Mouse (Mus musculus) kidney, postnatal 10 days (tissue): ENCODE results near the gene Zfp456.
"Not testable (repeated sequence)": the region's sequence is repeated elsewhere in the genome, so short reads cannot be mapped to it uniquely, and the experiment has no call there.

ENCODE experiments used
- DNase-seq: peaks from one replicate; pipeline ENCODE4 v3.0.0; 2021; ENCODE audit warnings: mixed read lengths

Gene Zfp456

DNA sequence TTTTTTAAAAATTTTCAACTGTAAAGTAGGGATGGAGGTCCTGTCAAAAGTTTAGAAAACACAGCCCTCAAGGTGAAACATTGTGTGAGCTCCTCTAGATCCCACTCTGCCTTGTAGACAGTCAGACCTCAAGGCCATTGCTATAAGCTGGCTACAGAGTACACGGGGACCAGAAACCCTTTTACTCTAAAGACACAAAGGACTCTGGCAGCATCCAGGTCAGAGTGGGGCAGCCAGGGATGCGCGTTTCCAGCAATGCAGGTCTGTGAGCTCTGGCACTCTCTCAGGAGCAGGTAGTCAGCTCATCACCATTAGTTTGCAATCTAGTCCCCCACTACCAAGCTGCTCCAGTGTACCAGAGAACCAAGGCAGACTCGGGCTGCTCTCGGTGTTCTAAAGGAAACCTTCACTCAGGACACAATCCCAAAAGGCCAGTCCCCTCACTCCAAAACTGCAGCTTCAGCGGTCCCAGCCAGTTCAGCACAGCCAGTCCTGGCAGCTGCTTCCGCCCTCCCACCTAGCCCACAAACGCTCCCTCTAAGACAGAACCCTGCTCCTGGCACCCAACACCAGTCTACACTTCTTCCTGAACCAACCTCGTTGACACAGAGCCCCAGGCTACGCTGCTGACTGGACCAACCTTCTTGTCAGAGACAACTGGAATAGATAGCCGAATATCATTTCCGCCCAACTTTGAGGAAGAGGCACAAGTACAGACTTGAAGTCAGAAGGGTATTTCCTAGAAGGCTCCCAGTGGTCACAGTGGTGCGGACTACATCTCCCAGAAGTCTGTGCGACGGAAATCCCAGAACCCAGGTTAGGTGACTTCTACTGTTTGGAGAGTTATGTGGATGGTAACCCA is at the start of gene Zfp456, which contains the start of gene Gm28041:
Gene Zfp456 (minus strand): TSS at position 761 of the 862 bp plus-strand sequence.
Gene Gm28041 (minus strand): TSS at position 684 of the 862 bp plus-strand sequence.
- DNase-seq: peak; percentile 81

DNA sequence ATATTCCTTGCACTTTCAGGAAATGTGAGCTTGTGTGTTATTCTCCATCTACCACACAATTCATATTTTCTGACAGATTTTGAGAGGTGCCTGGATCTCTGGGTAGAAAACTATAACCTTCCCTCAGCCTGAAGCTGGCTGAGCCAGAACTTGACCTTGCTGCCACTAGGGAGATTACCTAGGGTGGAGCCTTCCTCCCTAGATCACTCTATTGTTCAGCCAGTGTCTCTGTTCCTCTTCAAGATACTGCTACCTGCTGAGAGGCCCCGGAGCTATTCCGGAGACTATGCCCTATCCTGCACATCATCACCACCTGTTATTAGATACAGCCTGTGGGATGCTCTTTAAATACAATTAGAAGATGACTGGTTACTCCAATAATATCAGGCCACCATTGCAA is 46.9 kb upstream of the Zfp456 start:
- DNase-seq: not testable (repeated sequence)

DNA sequence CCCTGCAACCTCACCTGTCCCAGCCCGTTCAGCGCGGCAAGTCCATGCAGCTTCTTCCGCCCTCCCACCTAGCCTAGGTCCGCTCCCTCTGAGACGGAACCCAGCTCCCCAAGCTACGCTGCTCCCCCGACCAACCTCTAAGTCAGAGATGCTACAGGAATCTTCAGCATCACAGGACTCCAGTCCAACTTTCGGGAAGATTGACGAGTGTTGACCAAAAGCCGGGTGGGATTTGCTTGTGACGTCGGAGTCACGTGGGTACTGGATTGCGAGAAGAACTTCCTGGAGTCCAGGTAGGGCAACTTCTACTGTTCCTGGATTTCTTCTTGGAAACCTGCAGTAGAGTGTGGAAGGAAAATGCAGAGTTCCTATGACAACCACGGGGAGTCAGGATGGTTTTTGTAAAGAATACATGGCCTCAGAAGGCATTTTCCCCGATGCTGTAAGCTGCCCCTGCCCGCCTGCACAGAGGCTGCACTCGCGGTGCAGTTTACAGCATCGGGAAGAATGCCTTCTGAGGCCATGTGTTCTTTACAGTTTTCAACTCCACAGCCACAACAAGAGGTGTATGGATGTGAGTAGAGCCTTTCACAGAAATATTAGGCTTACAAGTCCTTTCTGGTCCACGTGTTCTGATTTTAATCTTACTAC is 45.7 kb upstream of the Zfp456 start, which contains the start of gene Zfp459:
Gene Zfp459 (minus strand): TSS at position 212 of the 651 bp plus-strand sequence.
- peak; percentile 66 for DNase-seq

DNA sequence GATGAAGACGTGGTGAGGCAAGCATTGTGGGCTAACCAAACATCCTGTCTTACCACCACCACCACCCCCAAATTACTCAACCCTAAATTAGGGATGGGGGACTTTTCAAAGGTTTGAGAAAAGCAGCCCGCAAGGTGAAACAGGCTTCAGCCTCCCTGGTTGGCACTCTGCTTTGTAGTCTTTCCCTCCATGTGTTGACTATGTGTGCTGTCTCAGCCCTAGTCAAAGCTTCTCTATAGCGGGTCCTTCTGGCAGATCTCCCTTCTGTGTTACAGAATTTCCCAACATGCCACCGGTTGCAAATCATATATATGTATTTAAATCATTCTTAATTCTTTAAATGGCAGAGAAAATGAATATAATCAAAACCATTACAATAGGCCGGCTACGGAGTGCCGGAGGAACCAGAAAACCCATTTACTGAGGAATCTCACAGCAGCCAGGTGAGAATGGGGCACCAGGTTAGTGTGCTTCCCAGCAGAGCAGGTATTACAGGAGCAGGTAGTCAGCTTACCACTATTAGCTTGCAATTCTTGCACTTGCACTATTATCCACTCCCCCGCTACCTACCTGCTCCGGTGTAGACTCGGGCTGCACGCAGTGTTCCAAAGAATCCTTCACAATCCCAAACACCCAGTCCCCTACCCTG is 45.1 kb upstream of the Zfp456 start:
- no peak for DNase-seq

DNA sequence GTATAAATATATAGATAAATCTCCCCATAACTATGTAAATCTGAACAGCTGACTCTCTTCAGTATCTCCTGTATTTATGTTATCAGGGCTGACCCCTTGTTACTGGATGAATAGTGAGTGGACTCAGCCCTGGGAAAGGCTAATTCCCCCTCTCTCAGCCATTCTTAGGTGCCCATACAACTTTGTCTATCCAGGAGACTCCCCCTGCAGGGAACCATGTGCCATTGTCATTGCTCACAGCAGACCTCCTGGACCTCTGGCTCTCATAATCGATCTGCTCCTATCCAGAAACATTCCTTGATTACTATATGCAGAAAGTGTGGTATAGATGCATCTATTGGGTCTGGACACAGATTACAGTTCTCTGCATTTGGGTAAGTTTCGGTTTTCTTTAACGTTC is 41.2 kb upstream of the Zfp456 start:
- no peak for DNase-seq

DNA sequence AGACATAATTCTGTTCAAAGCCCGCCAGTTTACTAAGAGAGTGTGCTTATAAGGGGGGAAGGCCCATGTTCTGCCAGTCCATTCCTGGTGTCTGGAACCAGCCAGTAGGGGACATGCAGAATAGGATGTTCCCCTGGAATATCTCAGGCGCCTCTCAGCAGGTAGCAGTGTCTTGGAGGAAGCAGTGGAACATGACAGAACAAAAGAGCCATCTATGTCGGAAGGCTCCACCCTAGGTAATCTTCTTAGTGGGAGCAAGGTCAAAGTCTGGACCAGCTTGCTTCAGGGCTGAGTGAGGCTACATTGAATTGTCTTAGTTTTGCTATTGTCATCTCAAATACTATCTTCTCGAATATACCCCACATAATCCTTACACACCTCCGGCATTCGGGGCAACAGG is 40.1 kb upstream of the Zfp456 start:
- no peak for DNase-seq

DNA sequence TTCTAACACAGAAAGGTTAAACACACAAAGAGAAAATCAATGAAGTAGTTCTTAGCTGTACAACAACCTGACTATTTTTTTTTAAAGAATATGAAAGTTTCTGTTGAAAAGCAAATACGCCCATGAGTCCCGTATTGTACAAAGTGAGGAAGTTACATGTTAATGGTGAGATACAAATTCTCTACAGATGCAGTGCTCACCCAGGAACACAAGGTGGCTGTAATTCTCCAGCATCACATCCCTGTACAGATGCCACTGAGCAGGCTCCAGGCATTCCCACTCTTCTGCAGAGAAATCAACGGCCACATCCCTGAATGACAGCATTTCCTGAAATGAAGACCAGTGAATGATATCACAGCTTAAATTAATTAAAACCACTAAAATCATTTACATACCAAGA is 38.0 kb upstream of the Zfp456 start:
- not testable (repeated sequence) for DNase-seq

DNA sequence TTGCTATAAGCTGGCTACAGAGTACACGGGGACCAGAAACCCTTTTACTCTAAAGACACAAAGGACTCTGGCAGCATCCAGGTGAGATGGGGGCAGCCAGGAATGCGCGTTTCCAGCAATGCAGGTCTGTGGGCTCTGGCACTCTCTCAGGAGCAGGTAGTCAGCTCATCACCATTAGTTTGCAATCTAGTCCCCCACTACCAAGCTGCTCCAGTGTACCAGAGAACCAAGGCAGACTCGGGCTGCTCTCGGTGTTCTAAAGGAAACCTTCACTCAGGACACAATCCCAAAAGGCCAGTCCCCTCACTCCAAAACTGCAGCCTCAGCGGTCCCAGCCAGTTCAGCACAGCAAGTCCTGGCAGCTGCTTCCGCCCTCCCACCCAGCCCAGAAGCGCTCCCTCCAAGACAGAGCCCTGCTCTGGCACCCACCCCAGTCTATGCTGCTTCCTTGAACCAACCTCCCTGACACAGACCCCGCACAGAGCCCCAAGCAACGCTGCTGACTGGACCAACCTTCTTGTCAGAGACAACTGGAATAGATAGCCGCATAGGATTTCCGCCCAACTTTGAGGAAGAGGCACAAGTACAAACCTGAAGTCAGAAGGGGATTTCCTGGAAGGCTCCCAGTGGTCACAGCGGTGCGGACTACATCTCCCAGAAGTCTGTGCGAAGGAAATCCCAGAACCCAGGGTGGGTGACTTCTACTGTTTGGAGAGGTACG is 23.7 kb upstream of the Zfp456 start, which contains the start of gene Zfp429:
Gene Zfp429 (minus strand): TSS at position 637 of the 721 bp plus-strand sequence.
- DNase-seq: peak; percentile 80

DNA sequence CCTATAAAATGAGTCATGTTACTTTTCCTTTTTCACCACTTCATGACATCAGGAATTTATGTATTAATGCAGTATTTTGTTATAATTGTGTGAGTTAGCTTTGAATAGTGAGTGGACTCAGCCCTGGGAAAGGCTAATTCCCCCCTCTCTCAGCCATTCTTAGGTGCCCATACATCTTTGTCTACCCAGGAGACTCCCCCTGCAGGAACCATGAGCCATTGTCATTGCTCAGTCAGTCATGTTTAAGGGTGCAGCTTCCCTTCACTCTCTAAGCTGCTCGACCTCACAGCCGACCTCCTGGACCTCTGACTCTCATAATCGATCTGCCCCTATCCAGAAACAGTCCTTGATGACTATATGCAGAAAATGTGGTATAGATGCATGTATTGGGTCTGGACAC is 645 bp upstream of the Zfp456 start:
- not testable (repeated sequence) for DNase-seq

DNA sequence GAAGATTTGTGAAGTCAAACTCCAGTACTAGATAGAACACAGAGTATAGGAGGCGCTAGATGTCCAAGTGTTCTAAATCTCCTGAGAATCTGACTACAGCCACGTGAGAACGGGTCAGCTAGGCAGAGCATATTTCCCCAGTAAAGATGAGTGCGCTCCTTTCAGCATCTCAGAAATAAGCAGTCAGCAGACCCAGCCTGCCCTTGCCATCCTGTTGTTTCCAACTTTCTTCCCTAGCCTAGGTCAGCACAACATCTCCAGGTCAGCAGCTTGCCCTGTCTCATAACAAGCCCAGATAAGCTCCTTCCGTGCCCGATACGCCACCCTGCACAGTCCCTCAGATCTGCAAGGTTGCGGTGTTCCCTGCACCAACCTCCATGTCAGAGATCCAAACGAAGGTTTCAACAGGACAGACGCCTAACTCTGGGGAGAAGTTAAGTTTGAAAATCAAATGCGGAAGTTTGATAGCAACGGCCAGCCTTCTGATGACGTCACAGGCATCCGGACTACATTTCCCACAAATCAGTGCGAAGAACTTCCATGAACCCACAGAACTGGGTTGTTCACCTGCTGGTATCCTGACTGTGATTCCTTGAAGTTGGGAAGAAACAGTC is 15.4 kb downstream of the Zfp456 start, which contains the start of the genes Gm28044 and Zfp953:
Gene Gm28044 (minus strand): TSS at position 406 of the 614 bp plus-strand sequence.
Gene Zfp953 (minus strand): TSS at position 475 of the 614 bp plus-strand sequence.
- DNase-seq: peak; percentile 93

DNA sequence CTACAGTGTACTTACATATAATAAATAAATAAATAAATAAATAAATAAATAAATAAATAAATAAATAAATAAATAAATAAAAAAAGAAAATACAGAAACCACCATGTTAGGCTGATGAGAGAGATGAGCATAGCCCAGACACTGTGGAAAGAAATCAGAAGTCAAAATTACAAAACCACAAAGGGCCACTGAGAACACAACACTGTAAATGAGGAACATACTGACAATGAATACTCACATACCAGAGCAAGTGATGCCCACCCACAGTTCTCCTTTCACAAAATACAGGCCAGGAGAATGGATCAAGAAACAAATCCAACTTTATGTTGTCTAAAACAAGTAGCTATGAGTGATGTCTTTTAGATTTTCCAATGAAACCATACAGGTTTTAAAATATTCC is 23.8 kb downstream of the Zfp456 start:
- DNase-seq: no peak

DNA sequence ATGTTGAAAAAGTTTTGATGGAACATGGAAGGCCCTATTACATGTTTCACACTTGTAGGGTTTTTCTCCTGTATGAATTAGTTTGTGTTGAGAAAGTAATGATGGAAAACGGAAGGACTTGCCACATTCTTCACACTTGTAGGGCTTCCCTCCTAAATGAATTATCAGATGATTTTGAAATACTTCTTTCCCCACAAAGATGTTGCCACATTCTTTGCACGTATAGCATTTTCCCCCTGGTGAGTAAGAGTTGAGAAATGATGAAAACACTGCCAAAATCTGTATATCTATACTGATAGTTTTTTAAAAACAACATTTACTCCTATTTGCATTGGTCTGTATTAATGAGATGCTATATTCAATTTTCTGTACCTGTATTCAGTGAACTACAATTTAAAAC is 32.2 kb downstream of the Zfp456 start:
- no peak for DNase-seq

DNA sequence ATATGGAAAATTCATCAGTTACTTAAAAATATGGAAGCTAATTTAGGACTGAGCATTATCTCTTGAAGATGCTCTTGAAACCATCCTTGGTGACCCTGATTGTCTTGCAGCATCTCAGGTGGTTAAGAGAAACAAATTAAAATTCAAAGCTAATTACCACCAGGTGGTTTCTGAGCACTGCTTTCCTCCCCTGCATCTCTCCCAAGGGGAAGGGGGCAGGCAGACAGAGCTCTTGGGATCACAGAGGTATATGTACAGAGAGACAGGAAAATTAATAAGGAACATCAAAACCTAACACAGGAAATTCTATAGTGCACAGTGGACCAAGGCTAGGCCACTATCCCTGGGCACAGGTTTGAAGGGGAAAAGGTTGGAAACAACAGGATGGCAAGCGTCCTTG is 42.7 kb downstream of the Zfp456 start:
- DNase-seq: no peak

DNA sequence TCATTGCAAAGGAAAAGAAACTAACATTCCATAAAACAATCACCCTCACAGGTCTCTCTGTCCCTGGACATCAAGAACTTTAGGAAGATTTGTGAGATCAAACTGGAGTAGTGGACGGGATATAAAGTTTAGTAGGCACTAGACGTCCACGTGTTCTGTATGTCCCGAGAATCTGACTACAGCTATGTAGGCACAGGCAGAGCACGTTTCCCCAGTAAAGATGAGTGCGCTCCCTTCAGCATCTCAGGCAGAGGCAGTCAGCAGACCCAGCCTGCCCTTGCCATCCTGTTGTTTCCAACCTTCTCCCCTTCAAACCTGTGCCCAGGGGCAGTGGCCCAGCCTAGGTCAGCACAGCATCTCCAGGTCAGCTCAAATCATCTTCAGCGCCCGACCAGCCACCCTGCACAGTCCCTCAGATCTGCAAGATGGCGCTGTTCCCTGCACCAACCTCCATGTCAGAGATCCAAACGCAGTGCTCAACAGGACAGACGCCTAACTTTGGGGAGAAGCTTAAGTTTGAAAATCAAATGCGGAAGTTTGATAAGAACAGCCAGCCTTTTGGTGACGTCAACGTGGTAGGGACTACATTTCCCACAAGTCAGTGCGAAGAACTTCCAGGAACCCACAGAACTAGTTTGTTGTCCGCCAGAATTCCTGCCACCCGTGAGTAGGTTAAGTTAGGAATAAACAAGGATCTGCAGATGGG is 43.4 kb downstream of the Zfp456 start, which contains the start of gene Zfp595:
Gene Zfp595 (minus strand): TSS at position 552 of the 706 bp plus-strand sequence.
- peak; percentile 89 for DNase-seq
